Mouse (Mus musculus) gastrocnemius, postnatal 36 days (tissue): Measurements from ENCODE around the gene Fbxo34. TPM values are rescaled to one million over a fixed set of nuclear protein-coding genes. Genes with fewer than 3 reads are reported as not detected.
"Not testable (repeated sequence)": the region's sequence is repeated elsewhere in the genome, so short reads cannot be mapped to it uniquely, and the experiment has no call there.

Experiments used
- DNase-seq, 2 experiments: peaks; one replicate each; pipeline ENCODE4 v3.0.0; 2022
- intact Hi-C: fragments of 180-260 bp; cut with DNase I; formaldehyde crosslinking; loops from one replicate; pipeline ENCODE4 v1.15.1; 2025
- total RNA-seq, 2 experiments: library from RNA; stranded (reverse); gene quantifications; 2 replicates each; pipeline ENCODE4 v1.2.3; 2021

The Fbxo34 gene
- total RNA-seq, 2 experiments from 2014 or later, result 9.1 to 11.0 TPM

DNA sequence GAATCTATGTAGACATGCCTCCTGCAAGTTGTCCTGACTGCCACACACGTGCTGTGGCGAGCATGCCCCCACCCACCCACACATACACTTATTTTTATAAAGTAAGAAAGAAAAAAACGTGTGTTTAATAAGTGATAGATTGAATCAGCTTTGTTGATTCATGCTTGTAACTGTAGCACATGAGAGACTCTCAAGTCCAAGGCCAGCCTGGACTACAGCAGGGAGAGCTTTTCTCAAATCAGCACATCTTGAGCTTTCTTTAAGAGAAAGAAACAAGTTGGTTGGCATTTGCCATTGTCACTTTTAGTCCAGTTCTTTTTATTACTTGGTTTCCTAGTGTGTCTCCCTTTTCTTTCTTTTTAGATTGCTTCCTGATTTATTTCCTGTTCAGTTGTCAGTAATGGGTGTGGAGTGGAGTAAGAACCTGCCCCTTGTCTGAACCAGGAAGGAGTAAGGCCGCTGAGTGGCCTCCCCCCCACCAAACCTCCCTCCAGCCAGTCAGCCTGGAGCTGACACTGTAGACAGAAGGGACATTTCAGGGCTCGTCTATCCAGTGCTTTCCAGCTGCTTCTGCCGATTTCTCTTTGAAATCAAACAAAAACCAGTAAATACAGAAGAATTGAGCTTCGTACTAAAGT, 64.7 kb downstream of the Fbxo34 start:
- no peak for DNase-seq
- intact Hi-C loops, result loop anchor here (5.0 kb wide), 1 partner anchor 33 kb away; no protein-coding TSS in a partner anchor

DNA sequence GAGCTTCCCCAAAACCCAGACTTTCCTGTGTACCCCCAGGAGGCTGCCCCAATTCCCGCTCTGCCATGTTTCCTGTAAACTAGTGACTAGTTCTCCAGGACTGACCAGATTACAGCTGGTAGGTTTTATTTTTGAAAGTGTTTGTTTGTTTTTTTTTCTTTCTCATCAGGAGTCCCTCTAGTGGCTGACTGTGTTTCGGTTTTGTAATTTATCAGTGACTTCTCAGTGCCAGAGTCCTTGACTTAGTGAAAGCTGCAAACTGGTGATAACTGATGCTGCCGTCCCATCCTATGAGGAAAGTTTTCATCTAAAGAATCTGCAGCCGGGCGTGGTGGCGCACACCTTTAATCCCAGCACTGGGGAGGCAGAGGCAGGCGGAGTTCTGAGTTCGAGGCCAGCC, 65.4 kb downstream of the Fbxo34 start:
- DNase-seq, result no peak
- intact Hi-C loops, result loop anchor here (5.0 kb wide), 1 partner anchor 33 kb away; no protein-coding TSS in a partner anchor

DNA sequence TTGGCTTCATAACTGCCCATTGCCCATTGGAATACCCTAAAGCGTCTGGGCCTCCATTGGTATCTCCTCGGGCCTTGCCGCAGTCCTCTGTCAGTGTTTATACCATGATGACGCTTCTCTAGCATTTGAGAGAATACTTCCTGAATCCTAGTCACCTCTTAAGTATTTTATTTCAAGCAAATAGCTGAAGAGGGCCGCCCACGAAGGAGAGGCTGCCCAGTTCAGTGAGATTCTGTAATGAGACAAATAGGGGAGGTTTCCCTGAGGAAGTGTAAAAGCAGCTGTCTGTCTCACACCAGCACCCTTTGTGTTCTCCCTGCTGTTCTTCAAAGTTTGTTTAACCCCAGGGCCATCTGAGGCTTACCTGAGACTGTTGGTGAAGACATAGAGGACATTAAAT, 66.5 kb downstream of the Fbxo34 start:
- intact Hi-C loops, result loop anchor here (5.0 kb wide), 1 partner anchor 34 kb away; no protein-coding TSS in a partner anchor
- no peak for DNase-seq

DNA sequence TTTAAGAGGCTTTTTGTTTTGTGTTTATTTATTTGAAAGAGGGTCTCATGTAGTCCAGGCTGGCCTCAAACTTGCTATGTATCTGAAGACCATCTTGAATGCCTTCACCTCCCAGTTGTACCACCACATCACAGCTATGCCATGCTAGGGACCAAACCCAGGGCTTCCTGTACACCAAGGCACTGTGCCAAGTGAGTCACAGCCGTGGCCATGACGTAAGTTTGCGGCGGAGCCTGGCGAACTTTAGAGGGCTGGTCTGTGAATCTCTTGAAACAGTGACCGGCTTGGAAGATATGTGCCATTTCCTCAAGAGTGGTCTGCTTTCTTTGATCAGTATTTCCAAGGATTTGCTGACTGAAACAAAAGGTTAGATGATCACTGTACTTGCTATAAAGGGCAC, 68.4 kb downstream of the Fbxo34 start:
- intact Hi-C loops, result loop anchor here (5.0 kb wide), 1 partner anchor 36 kb away; no protein-coding TSS in a partner anchor
- DNase-seq, result no peak

DNA sequence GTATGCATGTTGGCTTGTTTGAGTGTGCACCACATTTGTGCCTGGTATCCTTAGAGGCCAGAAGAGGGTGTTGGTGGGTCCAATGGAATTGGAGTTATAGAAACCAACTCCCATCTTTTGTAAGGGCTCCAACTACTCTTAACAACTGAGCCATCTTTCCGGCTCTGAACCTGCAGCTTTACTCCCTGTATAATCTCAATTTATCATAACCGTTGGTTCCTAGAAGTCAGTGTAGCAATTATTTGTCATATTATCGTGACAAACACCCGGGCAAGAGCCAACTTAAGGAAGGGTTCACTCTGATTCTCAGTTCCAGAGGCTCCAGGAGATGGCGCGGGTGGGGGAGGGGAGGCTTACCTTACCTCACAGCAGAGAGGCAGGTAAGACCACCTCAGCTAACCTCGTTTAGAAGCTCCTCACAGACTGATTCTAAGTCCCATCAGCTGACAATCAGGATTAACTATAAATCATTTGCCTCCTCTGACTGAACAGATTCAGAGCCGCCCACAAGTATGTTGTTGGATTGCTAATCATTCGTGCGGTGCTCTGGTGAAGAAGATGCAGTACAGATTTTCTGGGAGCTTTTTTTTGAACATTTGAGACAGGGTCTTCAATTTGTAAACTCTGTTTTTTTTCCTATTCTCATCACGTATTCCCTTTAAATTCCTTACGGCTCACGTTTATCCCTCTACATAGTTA, 70.7 kb downstream of the Fbxo34 start:
- no peak for DNase-seq
- intact Hi-C loops, result no loop called here

DNA sequence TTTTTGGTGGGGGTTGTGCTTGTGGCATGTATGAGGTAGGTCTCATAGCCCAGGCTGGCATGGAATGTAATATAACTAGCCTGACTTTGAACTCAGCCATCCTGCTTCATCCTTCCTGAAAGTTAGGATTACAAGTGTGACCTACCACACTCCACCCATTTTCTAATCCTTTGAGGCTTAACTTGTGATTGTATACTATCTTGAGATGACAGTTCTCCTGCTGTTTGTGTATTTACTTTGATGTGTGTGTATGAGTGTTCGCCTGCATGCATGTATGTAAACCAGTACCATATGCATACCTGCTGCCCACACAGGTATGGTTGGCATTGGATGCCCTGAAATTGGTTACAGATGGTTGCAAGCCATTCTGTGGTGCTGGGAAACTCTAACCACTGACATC, 71.4 kb downstream of the Fbxo34 start:
- no peak for DNase-seq
- intact Hi-C loops, result no loop called here

DNA sequence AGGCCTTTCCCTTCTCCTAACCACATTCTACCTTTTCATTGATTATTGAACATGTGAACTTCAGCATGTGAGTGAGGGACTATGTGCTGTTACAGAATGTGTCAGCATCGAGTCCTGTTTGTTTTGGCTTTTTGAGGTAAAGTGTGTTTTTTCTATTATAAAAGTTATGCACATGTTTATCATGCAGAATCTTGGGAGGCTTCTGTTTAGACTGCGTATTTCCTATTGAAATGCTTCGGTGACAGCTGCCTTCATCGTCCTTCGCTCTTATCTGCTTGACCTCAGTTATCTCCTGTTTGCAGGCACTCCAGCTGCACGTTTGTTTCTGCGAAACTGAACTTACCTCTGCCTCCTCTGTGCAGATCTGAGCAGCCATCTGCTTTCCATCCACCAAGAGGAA, 72.1 kb downstream of the Fbxo34 start:
- intact Hi-C loops, result no loop called here
- DNase-seq, result no peak

DNA sequence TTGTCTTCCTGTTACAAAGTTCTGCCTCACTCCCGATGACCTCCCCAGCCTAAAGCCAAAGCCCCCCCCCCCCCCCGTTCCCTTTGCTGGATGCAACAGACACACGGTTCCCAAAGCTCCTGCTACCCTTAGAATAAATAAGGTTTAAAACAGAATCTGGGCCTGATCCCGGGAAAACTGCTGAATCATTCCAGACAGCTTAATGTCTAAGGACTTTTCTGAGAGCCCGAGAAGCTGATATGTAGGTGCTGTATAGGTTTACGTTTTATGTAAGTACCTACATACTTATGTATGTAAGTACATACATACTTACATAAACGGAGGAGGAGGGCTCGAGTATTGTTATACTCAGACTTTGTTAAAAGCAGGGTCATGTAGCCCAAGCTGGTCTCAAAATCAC, 75.2 kb downstream of the Fbxo34 start:
- no peak for DNase-seq
- intact Hi-C loops, result no loop called here

DNA sequence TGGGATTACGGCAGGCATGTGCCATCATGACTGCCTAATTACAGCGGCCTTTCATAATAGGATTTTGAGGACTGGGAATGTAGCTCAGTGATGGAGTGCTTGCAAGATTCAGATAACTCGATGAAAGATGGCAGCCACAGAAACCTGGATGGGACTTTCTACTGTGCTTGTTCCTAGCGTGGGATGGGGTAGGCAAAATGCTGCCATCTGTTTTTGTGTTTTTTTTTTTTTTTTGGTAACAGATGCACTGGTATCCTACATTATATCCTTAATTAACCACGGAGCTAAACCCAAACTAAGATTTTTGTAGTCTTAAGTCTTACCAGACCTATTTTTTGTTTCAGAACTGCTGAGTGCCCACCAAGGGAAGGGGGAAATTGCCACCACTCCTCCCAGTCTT, 75.6 kb downstream of the Fbxo34 start:
- no peak for DNase-seq
- intact Hi-C loops, result loop anchor here (2.0 kb wide), 1 partner anchor 53 kb away; no protein-coding TSS in a partner anchor

DNA sequence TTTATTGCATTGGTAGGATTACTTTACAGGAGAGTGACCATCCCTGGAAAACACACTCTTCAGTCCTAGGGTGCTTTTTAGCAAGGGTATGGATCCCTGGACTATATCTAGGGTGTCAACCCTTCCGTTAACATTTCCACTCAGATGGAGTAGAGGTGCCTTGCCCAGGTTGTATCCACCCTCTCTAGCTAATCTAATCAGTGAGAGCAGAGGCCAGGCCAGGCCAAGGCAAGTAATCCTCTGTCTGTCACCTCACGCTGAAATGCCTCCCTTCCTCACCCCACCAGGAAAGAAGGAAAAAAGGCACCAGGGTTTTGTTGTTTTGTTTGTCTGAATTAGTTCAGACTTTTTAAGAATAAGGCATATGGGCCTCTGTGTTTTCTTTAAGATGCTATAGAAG, 77.6 kb downstream of the Fbxo34 start:
- intact Hi-C loops, result loop anchor here (2.0 kb wide), 1 partner anchor 55 kb away; no protein-coding TSS in a partner anchor
- no peak for DNase-seq

DNA sequence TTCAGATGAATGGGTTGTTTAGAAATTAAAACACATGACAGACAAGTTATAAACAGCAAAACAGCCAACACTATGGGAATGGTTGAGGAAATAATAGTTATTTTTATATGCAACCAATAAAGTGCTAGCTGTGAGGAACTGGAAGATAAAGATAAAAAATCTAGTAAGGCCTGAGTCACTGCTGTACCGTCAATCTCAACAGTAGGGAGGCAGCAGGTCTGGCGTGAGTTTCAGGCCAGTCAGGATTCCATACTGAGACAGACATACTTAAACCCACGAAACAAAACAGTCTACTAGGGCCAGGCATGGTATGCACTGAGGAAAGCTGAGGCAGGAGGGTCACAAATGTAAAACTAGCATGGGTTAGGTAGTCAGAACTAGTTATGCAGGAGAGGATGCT, 78.1 kb downstream of the Fbxo34 start:
- no peak for DNase-seq
- intact Hi-C loops, result no loop called here

DNA sequence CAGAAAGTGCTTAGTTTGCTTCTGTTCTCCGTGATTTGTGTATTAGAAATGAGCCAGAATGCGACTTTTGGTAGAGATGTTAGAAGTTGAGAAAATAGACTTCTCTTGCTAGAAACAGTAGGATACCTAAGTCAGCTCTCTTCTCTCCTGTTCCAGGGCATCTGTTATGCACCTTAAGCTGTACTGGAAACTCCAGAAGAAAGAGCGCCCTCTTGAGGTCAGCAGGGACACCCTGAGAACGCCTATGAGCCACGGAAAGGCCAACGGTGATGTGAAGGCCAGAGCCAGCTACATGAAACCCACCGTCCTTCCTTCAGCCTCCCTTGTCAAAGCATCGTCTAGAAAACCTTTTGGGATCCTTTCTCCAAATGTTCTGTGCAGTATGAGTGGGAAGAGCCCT, 78.8 kb downstream of the Fbxo34 start:
- peak in 1 of 2 experiments; percentile 43 for DNase-seq
- intact Hi-C loops, result no loop called here

DNA sequence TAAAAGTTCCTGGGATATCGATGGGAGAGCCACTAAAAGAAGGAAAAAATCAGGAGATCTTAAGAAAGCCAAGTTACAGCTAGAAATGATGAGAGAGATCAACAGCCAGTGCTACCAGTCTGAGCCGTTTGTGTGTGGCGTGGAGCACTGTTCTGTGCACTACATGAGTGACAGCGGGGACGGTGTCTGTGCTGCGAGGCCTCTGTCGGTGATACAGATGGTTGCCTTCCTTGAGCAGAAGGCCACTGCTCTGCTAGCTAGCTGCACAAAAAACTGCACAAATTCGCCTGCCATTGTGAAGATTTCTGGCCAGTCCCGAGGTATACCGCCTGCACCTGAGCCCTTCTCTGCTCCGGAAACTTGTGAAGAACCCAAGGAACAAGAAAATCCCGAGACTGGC, 79.4 kb downstream of the Fbxo34 start:
- DNase-seq, intact Hi-C loops: not testable (repeated sequence)

DNA sequence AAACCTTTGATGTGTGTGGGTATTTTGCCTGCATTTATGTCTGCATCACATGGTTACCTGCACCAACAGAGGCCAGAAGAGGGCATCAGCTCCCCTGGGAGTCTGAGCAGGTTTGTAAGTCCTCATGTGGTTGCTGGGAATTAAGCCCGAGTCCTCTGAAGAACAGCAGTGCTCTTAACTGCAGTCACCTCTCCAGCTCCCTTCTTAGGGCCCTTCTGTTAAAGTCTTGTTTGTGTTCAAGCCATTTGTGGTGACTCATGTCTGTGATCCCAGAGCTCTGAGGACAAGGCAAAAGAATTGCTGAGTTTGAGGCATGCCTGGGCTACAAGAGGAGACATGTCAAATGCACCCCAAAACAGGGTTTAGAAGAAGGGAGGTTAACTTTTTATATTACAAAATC, 82.3 kb downstream of the Fbxo34 start:
- intact Hi-C loops, result loop anchor here (10.0 kb wide), 1 partner anchor 198 kb away; no protein-coding TSS in a partner anchor
- no peak for DNase-seq

DNA sequence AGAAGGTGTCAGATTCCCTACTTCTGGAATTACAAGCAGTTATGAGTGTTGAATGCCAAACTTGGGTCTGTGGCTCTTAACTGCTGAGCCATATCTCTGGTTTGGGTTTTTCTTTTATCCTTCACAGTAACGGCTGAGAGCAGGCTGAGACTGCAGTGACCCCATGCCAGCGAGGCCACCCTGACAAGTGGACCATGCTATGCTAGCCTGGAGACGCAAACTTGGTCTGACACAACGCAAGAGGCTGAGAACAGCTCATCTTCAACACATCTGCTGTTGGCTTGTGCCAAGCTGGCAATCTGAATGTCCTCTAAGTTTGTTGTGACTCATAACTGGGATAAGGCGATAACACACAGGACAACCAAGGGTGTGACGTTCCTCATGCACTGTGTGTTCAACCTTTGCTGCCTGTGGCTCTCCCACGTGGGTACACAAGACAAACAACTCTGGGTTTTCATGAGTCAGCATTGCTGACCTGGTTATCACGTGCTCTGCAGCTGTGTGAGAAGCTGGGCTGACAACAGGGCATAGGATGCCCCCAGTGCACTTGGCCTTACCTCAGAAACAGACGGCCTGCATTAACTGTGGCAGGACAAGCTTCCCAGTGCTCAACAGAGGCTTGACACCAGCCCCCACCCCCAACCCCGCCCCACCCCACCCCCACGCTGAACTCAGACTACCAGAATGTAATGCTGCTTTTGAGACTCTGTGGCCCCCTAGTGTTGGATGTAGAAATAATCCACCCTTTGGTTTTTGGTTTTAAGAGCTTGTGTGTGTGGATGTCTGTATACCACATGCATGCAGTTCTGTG, 83.3 kb downstream of the Fbxo34 start:
- intact Hi-C loops, result loop anchor here (2.0 to 10.0 kb wide), 2 partner anchors 63 to 199 kb away; no protein-coding TSS in a partner anchor

DNA sequence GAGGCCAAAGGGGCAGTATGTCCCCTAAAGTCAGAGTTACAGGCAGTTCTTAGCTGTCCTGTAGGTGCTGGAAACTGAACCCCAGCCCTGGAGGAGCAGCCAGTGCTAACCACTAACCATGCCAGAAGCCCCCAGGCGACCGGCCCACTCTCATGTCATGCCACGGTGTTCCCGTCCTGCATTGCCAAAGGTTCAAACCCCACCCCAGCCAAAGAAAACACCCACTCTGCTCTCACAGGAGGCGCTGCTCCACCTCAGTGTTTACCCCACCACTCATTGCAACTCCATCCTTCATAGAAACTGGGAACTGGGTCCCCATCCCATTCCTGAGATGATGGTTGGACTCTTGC, 83.9 kb downstream of the Fbxo34 start:
- intact Hi-C loops, result loop anchor here (2.0 to 10.0 kb wide), 2 partner anchors 63 to 199 kb away; no protein-coding TSS in a partner anchor
- DNase-seq, result no peak

More for the DNA sequence above, 83.3 kb downstream of the Fbxo34 start:
- peak; percentile 8 to 60 for DNase-seq

DNA sequence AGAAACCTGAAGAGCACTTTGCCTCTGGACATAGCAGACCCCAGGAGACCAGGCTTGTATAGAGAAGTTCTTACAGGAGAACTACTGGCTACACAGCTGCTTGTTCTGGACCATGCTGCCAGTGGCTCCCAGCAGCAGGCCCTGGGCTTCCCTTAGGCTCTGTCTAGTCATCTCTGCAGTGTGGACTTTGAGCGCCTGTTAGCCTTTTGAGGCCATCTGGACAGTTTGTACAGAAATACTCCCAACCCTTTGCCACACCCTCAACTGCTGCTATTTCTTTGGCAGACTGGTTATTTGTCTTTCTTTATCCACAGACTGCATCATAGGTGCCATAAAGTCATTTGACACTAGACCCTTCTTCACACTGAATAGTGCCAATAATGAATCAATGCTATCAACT, 84.9 kb downstream of the Fbxo34 start:
- DNase-seq, result no peak
- intact Hi-C loops, result loop anchor here (2.0 to 10.0 kb wide), 2 partner anchors 64 to 200 kb away; no protein-coding TSS in a partner anchor

DNA sequence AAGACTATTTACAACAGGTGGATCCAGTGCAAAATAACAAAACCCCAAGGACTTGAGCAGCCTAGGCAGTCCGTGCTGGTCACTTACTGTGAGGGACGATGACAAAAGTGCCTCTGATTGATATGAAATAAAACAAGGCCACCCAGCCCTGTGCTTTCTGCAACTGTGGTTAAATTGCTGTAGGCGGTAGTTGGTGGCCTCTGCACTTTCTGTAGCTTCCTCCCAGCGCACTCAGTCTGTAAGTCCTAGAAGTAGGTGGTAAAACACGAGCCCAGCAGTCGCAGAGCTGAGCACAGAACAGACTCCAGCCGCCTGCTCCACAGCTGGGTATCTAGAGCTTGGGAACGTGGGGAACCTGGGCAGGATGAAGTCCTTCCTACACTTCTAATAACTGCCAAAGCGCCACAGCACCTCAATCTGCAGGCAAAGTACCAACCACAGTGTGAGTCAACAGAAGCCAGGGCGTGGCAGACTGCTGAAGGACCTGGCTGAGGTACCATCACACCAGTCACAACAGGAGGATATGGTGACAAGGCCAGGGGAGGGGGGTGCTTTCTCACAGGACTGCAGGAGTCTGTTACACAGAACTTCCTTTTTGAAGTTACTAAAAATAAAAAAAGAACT, 91.2 kb downstream of the Fbxo34 start:
- no peak for DNase-seq
- intact Hi-C loops, result no loop called here

DNA sequence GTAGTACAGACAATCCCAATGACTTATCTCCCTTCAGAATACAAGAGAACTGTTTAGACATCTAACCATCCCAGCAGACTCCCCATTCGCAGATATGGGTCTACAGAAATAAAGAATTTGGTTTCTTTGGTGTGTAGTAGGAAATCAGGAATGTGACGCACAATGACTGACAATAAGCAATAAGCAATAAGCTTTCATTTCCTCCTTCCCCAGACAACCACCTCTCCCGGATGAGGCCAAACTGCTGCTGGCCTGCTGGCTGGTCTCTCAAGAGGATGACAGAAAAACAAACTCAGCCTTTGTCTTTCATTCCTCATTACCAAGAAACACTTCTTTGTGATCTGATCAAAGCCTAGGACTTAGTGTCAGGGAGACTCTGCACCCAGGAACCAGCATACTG, 92.1 kb downstream of the Fbxo34 start:
- intact Hi-C loops, result no loop called here
- DNase-seq, result no peak

DNA sequence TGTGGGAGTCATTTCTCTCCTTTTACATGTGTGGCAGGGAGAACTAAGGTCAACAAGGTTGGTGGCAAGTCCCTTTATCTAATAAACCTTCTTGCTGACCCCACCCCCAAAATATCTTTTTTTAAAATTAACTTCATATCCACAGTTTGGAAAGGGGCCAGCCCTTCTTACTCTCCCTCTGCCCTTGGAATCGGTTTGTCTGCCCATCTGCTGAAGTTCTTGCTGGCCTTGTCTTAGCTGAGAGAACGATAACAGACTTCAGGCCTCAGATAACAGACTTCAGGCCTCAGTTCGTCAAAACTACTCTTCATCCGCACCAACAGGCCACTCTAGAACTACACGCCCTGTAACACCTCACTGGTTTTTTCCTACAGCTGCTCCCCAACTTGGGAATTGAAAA, 94.1 kb downstream of the Fbxo34 start:
- intact Hi-C loops, result no loop called here
- DNase-seq, result no peak

DNA sequence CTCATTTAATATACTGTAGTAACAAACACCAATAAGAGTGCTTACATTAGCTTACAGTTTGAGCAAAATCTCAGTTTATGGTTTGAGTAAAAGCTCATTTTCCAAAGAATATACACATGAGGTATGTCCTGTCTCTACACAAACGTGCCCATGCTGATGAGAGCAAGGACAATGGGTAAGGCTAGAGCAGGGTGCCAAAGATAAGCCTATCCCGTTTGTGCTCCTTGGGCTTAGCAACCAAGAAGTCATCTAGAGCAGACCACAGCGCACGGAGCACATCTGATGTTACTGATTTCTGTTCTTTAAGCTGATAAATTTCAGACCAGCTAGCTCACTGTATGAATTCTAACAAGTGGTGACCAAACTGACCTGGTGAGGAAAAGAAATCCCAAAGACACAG, 94.7 kb downstream of the Fbxo34 start:
- intact Hi-C loops, result no loop called here
- no peak for DNase-seq
